Mouse (Mus musculus) brain, adult 2 months (tissue): ENCODE results near the gene Ap3s2.

Experiments
- DNase-seq: peaks from one replicate; pipeline ENCODE4 v3.0.0; 2011; ENCODE audit warnings: low read depth, low spot score

The Ap3s2 gene

DNA sequence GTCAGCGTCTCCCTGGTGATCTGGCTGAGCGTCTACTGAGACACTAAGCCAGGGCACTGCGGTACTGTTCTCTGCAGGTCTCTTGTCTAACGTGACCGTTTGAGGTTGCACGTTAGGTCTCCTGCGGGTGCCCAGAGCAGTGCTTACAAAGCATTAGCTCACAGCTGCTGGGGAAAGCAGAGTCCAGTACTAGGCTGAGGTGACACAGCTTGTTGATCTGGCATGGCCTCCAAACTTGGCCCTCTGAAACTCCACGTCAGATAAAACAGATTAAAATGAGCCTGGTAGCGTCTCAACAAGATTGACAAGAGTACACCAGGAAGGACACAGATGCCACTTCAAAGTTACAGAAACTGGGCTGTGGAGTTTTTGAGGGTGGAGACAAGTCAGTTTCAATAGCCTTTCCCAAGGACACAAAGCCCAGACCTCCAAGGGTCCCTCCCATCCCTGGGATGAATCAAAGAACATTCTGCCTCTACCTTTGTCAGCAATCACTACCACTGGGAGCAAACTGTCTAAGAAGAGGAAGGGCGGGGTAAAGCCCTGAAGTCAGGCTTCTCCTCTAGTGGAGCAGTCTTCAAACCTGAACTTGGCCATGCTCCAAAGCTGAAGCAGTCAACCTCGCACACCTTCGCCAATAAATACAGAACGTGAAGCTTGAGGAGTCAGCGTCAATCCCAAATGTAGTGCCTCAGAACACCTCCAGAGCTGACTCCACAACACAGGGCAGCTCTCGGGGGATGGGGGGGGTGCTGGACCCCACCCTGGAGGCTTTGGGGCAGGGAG lies 29.8 kb downstream of the Ap3s2 start:
- DNase-seq, result no peak

DNA sequence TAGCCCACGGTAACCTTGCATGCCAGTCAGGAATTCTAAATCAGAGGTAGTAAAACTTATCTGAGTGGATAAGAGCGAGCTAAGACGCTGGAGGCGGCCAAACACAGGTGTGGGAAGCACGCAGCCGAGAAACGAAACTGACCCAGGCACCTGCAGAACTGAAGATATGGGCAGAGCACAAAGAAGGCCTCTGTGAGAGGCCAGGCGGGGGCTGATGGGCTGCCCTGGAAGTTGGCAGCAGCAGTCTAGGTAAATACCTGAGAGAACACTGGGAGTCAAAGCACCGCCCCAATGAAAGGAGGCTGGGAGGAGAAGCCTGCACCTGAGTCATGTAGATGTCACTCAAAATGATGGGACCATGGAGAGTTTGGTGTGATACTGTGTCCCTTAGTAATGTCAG lies 31.8 kb downstream of the Ap3s2 start:
- DNase-seq, result no peak

DNA sequence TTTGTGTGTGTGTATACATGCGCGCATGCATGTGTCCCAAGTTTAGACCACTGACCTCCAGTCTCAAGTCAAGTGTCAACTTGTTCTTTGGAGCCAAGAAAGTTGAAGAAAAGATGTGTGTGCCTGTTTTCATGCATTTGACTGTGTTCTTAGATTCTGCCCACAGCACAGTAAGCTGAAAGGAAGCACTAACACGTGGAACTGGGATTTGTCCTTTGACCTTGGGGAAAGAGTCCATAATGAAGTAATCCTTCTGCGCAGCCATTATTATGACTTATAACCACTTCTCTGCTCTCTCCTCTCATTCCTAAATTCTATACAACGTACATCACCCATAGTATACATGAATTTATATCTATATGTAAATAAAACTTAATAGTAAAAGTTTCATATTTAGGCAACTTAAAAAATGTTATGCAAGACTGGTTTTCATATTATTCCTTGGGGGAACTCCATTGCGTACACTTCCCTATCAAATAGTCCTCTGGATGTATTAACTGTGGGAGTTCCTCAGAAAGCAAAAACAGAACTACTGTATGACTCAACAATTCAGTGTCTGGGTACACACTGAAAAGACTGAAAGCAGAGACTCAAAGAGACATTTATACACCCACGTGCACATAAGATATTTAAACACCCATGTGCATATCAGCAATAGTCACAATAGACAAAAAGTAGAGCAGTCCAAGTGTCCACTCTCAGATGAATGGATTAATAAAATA lies 36.7 kb downstream of the Ap3s2 start:
- no peak for DNase-seq

DNA sequence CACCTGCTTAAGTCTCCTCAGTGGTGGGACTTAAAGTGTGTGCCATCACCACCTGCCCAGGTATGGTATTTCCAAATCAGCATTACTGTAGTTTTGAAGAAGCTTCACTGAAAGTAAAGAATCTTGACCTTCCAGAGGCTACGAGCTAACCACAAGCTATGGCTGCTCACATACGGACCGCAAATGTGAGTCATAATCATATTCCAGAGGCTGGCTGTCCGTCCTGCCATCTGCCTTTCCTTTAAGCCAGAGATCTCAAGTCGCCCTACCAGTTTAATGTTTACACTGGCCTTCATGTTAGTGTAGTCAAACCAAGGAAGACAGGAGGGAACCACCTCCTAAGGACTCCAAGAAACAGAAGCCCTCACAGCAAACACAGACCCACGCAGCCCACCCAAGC lies 38.5 kb downstream of the Ap3s2 start:
- DNase-seq, result no peak

DNA sequence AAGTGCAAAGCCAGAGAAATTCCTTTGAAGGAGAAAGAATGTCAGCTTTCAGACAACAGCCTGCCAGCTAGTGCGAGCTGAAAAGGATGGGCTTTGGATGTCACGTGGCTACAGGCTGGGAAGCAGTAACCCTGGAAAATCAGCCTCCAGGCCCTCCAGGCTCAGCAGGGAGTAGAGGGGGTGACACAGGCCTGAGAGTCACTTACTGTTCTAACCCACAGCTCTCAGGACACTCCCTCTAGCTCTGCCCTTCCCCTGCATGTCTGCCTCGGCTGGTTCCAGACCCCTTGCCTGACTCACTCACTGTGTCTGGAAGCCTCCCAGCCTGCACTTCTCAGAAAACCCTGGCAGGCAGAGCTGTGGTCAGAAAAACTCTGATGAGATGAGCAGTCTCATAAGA lies 39.5 kb downstream of the Ap3s2 start:
- DNase-seq, result peak; percentile 17

DNA sequence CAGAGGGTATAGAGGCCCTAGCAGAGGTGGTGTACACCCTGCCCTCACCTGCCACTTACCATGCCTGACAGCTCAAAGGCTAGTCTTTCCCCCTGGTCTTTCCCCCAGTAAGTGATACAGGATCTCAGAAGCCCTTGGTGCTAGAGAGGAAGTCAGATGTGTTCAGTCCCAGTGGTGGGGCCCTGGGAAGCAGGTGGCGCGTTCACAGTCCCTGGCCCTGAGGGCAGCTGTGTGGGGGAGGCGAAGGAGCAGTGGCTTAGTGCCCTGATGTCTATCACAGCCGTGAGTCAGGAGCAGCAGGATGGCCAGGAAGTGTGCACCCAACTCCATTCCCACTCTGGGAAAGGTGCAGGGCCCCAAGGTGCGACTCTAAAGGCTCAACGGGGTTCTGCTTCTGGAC lies 40.4 kb downstream of the Ap3s2 start:
- DNase-seq, result no peak

DNA sequence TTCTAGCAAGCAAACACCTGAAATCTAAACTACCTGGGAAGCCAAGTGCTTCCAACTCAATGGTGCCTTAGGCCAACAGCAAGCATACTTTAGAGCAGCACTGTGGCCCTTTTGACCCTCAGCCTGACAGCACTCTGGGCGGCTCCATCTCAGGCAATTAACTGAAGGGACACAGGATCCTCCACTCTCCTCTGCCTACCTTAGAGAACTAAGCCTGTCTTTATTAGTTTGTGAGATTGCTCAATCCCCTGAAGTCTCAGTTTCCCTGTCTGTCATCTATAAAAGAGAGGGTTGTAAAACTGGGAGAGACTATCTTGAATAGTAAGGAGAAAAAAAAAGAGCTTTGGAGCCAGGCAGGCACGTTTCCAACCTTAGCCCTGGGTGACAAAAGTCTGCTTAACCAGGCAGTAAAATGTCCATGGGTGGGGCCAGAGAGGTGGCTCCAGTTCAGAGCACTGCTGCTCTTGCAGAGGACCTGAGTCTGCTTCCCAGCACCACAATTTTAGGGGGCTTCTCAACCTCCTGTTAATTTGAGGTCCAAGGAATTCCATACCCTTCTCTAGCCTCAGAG lies 41.9 kb downstream of the Ap3s2 start:
- no peak for DNase-seq

DNA sequence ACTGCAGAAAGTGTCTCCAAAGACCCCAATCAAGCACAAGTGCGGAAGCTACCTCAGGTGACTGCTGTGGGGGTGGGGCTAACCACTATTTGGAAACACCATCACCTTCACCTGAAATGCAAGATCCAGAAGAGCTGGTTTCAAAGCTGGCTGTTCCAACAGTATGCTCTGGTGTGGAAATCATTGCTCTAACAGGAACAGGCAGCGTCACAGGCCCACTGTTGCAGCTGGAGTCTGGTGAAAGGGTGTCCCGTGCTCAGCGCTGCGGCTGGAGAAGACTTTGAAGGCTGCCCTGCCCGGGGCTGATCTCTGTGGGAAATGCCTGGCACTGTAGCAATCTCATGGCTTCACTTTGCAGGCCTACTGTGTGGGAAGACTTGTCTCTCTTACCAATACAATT lies 47.0 kb downstream of the Ap3s2 start:
- DNase-seq, result no peak

DNA sequence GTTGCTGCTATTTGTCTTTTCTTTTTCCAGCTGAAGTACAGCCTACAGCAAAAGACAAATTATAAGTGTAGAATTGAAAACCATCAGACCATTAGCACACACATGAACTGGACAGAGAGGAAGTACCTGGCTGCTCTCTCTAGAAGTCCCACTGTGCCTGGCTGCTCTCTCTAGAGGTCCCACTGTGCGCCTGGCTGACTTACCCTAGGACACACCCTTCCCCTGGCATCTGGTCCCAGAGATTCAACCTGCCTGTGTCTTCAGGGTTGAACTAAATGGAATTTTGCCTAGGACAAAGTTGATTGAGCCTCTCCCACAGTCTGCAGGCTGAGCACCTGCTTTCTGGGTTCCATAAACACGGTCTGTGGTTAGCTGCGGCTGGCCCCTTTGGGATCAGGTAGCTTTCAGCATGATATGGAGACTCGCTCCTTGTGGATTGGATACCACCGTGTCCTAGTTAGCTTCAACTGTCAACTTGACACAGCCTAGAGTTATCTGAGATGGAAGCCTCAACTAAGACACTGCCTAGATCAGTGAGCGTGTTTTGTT lies 48.6 kb downstream of the Ap3s2 start:
- no peak for DNase-seq

DNA sequence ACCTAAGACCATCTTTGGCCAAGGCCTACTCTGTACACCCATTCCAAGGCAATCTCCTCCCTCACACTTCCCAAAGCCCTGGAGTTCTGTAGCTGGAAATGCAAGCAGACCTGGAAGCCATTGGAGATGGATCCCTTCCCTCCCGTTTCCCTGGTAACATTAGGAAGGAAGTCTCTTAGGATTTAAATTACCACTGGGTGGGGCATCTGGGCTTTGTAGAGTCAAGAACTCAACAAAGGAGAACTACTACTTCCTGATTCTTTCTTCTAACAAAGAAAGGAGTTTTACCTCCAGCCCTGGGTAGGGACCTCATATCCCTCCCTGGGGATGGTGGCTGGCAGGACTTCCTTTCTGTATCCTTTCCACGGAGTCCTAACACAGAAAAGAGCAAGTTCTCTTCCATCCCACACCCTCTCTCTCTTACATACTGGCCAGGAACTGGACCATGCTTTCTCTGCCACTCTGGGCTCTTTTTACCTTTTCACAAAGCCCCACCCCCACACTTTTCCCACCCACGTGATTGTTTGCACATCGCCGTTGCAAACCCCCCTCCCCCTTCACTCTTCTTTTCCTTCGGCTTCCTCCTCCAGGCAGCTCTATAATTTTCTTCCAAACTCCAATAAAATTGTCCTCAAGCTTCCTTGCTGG lies 51.3 kb downstream of the Ap3s2 start:
- DNase-seq, result no peak

DNA sequence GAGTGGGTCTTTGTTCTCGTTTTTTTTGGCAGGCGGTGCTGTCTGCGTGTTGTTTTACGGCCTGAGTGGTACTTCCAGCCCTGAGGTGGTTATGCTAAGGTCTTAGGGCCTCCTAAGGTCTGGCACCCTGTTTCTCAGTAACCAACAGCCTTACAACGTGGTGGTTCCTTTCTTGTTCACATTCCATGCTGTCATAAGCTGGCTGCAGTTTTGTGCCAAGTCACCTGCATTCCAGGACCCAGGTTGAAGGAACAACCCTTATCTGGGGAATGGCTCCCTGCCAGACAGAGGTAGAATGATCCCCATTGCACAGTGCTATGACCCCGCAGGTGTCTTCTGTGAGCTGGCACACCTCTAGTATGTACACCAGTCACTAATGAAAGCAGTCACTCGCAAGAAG lies 52.0 kb downstream of the Ap3s2 start:
- no peak for DNase-seq

DNA sequence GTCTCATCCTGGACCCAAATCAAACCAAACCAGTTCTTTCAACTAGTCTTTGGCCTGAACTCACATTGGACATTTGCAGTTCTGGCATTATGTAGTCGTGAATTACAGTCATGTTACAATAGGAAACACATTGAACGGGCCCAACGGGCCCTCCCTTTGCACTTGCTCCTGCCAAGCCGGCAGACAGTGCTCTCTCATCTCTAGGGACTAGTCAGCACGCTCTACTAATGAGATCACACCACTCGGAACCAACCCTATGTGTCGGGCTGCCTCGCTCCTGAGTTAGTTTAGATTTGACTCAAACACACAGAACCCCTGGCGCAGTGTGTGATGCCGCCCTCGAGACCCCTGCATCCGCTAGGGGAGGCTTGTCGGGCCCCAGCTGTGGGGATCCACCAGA lies 52.6 kb downstream of the Ap3s2 start:
- DNase-seq, result no peak

DNA sequence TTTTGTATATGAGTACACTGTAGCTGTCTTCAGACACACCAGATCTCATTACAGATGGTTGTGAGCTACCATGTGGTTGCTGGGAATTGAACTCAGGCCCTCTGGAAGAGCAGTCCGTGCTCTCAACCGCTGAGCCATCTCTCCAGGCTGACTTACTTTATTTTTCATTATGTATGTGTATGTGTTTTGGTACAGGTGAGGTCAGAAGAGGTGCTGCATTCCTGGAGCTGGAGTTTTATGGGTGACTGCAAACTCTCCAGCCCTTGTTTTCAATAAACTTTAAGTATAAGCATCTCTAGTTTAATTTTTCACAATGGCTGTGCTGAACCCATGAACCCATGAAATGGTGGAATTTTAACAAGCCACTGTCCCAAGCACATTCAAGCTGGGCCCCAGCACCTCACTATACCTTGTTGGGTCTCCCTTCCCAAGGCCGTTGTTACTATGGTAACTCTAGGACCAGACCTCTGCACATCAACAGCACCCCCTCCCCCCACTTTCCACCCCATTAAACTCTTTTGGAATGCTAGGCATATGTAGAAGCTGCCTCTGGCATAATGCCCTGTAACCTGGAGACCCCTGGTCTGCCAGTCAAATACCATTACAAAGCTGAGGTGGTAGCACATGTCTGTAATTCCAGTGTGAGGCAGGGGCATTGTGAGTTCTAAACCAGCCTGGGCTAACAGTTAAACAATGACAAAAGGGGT lies 54.0 kb downstream of the Ap3s2 start:
- no peak for DNase-seq

DNA sequence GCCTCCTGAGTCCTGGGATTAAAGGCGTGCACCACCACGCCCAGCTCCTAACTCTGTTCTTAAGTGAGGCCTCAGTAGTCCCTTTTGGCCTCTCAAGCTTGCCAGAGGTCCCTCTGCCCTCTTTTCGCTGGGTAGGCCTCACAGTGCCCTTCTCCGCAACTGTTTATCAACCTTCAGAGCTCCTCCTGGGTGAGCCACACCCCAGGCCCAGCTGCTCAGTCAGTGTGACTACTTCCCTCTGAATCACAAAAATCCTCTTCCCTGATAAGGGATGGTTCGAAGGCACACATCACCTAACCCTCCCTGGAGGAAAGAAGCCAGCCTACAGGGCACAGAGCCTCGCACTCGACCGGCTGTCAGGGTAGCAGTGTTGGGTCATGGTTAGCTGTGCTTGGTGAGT lies 58.7 kb downstream of the Ap3s2 start:
- no peak for DNase-seq

DNA sequence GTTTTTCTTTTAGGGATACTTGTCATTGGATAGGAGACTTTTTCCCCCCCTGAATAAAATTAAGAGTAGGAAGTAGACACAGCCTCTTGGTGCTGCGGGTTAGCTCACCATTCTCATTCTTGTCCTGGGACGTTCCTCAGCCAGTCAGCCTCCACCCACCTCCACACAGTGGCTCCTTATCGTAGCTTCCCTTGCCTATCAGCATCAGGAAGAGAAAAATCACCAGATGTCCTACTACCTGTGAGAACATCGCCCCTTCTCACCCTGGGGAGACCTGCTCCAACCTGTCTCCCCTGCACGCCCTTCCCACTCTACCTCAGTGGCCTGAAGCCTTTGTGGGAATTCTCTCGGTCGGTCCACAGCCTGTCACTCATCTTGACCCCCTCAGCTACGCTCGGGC lies 59.6 kb downstream of the Ap3s2 start, which contains the start of gene Anpep:
Gene Anpep (minus strand): TSS at position 249 of the 400 bp plus-strand sequence.
- no peak for DNase-seq

DNA sequence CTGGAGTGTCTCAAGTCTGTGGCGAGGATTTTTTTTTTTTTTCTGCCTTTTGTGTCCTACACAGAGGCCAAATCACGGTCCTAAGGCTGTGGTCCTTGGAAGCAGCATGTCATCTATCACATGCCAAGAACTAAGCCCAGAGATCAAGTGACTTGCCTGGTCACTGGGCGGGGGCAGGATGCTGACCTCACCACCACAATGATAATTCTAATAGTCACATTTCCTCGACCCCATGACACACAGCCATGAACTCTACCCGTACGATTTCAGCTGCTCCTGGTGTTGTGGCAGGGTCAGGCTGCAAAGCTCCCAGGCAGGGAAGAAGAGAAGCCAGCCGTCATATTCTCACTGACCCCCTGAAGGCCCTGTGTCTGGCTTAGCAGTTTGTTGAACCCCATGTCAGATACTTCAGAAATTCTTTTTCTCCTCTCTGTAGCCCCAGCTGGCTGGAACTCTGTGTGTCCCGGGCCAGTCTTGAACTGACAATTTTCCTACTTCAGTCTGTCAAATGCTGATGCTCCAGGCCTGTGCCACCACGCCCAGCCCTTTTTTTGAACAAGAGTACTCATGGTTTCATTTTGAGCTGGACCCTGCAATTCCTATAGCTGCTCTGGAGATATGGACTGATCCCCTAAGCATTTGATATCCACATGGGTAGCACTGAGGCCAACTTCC lies 61.4 kb downstream of the Ap3s2 start:
- no peak for DNase-seq

DNA sequence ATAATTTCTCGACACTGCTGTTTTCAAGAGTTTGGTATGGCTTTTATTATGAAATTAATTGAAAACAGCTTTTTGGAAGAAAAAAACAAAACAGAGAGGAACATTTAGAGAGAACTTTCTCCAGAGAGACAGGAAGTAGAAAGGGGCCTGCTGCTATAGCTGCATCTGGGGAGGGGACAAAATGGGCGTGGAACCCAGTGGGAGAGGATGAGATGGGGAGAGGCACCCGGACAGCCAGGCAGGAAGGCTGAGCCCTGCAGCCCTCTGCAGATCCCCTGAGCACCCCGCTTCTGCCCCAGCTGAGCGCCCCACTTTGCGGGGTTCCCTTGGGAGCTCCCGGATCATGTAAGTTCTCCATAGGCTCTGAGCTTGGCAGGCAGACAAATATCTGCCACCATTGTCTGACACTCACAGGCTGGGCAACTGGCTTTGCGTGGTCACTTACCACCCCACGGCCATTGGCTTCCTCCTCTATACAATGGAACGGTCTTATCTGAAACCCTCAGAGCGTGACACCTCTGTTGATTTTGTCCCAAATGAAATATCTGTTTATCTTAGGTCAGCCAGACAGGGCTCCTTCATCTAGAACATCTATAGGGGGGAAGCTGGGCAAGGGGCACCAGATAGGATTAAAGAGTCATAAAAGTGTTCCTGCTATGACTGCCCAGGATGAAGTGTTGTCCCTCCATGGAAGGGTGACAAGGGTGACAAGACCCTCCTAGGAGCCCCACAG lies 62.1 kb downstream of the Ap3s2 start:
- DNase-seq, result no peak

DNA sequence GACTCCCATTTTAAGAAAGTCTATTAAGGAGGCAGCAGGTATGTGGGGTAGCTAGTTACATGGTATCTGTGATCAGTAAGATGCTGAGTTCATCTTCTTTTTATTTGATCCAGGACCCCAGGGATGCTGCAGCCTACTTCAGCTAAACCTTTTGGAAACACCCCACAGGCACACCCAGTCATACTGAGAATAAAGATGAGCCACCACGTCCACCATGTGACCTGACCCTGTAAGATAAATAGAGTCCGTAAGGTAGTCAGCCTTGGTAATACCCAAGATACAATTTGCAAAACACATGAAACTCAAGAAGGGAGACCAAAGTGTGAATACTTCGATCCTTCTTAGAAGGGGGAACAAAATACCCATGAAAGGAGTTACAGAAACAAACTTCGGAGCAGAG lies 64.1 kb downstream of the Ap3s2 start:
- DNase-seq, result no peak

DNA sequence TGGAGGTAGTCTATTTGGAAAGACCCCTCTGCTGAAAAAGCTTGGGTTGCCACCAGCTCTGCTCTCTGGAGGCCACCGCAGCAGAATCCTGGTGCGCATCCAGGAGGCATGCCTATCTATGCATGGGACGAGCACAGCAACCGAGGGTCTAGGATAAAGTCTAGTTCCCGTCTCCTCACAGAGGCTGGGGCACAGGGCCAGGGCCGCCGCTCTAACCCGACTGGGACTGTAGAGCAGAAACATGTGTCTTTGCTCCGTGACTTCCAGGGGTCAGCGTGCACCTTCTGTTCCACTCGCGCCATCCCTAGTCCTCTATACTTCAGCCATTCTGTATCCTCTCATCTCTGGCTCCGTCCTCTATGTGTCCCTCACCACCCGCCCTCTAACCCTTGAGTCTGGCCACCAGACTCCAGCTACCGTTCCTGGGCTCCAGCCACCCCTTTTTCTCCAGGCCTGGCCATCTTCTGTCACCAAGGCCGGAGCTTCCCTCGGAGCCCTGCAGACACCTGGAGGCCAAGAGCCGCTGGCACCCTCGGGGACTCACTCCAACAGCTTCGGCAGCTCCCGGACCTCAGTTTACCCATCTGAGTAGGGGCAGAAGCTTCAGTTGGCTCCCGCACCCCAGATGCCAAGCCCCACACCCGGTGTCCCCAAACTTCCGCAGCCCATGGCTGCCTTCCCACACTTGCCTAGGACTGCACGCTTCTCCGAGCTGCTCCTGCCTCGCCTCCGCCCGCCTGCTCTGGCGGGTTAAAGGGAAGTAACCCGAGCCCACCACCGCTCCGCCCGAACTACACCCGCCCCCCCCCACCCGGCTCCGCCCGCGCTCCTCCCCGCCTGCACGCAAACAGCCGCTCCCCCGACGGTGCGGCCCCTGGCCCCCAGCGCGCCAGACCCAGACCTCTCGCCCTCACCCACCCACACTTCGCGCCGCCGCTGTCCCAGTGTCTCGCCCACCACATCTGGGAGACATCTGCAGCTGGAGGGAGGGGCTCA lies 72.7 kb downstream of the Ap3s2 start:
- no peak for DNase-seq
